Mouse (Mus musculus) kidney, postnatal 0 days (tissue): ENCODE results near the gene Mkrn2os. TPM values are rescaled to one million over a fixed set of nuclear protein-coding genes. Genes with fewer than 3 reads are reported as not detected.

Source experiments
- ATAC-seq: fragments of 200-750 bp; cut with Nextera tagmentation; replicated peaks from 2 replicates; pipeline ENCODE4 v1.8.0; 2017; ENCODE audit warnings: low read depth, moderate number of reproducible peaks, moderate TSS enrichment, moderate library complexity; ENCODE audit not compliant: low FRiP score
- DNase-seq: peaks from one replicate; pipeline ENCODE4 v3.0.0-alpha.2; 2016; ENCODE audit warnings: low spot score
- H3K27ac ChIP-seq: fragments of 300-500 bp; sonication (generic); 2 replicates; pipeline ENCODE4 v1.5.1; 2014; ENCODE audit warnings: mild to moderate bottlenecking
- H3K27me3 ChIP-seq: fragments of 300-500 bp; sonication (generic); 2 replicates; pipeline ENCODE4 v1.6.1; 2014; ENCODE audit warnings: low read length, mixed read lengths; ENCODE audit not compliant: insufficient read depth
- H3K36me3 ChIP-seq: fragments of 300-500 bp; sonication (generic); 2 replicates; pipeline ENCODE4 v1.6.1; 2014; ENCODE audit warnings: low read length, mixed read lengths; ENCODE audit not compliant: insufficient read depth
- H3K4me1 ChIP-seq: fragments of 300-500 bp; sonication (generic); replicated peaks from 2 replicates; pipeline ENCODE4 v1.6.1; 2014; ENCODE audit warnings: antibody characterized with exemption, low read length, mixed read lengths; ENCODE audit not compliant: insufficient read depth
- H3K4me2 ChIP-seq: fragments of 300-500 bp; sonication (generic); 2 replicates; pipeline ENCODE4 v1.6.1; 2014; ENCODE audit warnings: mild to moderate bottlenecking, low read length, moderate library complexity, mixed read lengths
- H3K4me3 ChIP-seq: fragments of 300-500 bp; sonication (generic); replicated peaks from 2 replicates; pipeline ENCODE4 v1.5.1; 2014; ENCODE audit warnings: low read depth, low read length
- H3K9ac ChIP-seq: fragments of 300-500 bp; sonication (generic); 2 replicates; pipeline ENCODE4 v1.6.1; 2014; ENCODE audit warnings: low read depth, low read length
- H3K9me3 ChIP-seq: fragments of 300-500 bp; sonication (generic); replicated peaks from 2 replicates; pipeline ENCODE4 v1.6.1; 2016; ENCODE audit warnings: low read length, inconsistent platforms, mixed read lengths
- CTCF ChIP-seq: IDR thresholded peaks from 2 replicates; pipeline ENCODE4 v1.5.1; 2016; ENCODE audit warnings: antibody characterized with exemption, low read depth, mild to moderate bottlenecking, moderate library complexity
- WGBS: fragments of 180-500 bp; shearing (Covaris S2); extraction: QIAGEN DNeasy Blood & Tissue Kit; methylation state at CpG from one replicate; pipeline ENCODE4 v1.1.7; 2014; 5-methylcytosine and 5-hydroxymethylcytosine counted together
- polyA plus RNA-seq: library from polyadenylated mRNA; unstranded; fragments of >200 nt; fragmentation: Nextera tagmentation; extraction: Ambion mirVana; gene quantifications from 2 replicates; pipeline ENCODE4 v1.2.1, GENCODE M21; 2015

Gene Mkrn2os
- polyA plus RNA-seq, 1 experiment from 2014 or later, result 8.3 TPM

- 80% methylated on average over 3 of the region's 3 CpGs for WGBS
- Histone ChIP-seq H3K9ac (no peak overlapping the region), H3K27ac (no peak overlapping the region), H3K4me3 (no peak overlapping the region), H3K4me1 (no peaks in the 10 kb centered on the region), H3K9me3 (no peaks in the 10 kb centered on the region), H3K36me3 (peaks cover 71% of the 10 kb centered on the region), H3K27me3 (no peaks in the 10 kb centered on the region), H3K4me2 (no peak overlapping the region)
- TF ChIP-seq CTCF, result no peak; the same call in 1 of the 2 replicates
- DNase-seq, result no peak
- no peak for ATAC-seq
Observed at GRCm38 (mm10) chr6:115615983-115616382, 23.6 kb upstream of the Mkrn2os start.

DNA sequence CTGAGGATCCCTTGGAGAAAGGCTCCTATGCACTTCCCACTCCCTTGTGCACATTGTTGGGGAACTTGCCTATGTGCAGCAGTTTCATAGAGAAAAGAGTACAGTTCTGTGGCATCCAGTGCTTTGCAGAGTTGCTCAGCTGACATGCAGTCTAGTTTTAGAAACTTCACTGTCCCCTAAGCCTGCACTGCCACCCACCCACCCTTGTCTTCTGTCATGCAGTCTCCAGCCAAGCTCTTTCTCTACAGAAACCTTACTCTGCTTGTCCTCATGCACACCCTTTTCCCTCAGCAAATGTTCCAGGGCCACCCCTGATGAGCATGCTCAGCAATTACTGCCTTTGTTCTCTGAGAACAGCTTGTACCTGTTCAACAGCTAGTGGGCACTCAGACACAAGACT lies 21.4 kb upstream of the Mkrn2os start:
- Histone ChIP-seq H3K4me3 (no peak overlapping the region), H3K9me3 (no peaks in the 10 kb centered on the region), H3K36me3 (peaks cover 62% of the 10 kb centered on the region), H3K27ac (no peak overlapping the region), H3K4me1 (no peaks in the 10 kb centered on the region), H3K27me3 (no peaks in the 10 kb centered on the region), H3K4me2 (no peak overlapping the region), H3K9ac (no peak overlapping the region)
- ATAC-seq (no peak), DNase-seq (no peak)
- no peak for TF ChIP-seq CTCF

DNA sequence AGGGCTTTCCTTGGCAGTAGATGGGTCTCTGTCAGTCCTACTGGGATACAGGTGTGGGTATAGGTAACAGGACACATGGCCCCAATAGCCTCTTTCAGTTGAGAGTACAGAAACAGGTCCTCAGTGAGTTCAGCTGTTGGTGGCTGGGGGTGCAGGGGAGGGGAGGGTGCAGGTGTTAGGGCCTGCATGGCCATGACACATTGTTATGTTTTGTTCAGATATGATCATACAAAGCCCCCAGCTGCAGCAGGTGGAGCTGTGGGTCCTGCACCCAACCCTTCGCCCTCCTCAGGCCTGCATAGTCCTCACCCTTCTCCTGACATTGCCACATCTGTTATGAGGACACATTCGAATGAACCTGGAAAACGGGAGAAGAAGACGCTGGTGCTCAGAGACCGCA lies 17.9 kb upstream of the Mkrn2os start:
- Histone ChIP-seq H3K4me3 (no peak overlapping the region), H3K36me3 (peaks cover 35% of the 10 kb centered on the region), H3K4me2 (no peak overlapping the region), H3K27ac (no peak overlapping the region), H3K4me1 (no peaks in the 10 kb centered on the region), H3K27me3 (no peaks in the 10 kb centered on the region), H3K9me3 (no peaks in the 10 kb centered on the region), H3K9ac (no peak overlapping the region)
- TF ChIP-seq CTCF, result no peak
- no peak for ATAC-seq
- WGBS, result 99% methylated on average over 5 of the region's 5 CpGs
- DNase-seq, result no peak

DNA sequence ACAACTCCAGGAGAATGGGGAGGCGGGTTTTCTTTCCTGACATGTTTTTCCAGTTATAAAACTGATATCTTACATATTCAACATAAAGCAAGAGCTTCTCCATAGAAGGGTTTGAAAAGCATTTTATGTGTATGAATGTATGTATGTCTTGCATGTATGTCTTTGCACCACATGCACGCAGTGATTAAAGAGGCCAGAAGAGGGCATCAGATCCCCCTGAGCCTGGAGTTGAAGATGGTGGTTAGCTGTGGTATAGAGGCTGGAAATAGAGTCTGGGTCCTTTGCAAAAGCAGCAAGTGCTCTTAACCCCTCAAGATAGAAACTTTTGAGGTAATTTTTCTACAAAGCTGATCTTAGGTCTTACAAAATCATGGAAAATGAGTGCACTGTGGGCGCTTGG lies 16.7 kb upstream of the Mkrn2os start:
- ATAC-seq (no peak), DNase-seq (peak; percentile 39)
- TF ChIP-seq CTCF, result peak; percentile 73
- Histone ChIP-seq H3K4me1 (no peaks in the 10 kb centered on the region), H3K9me3 (no peaks in the 10 kb centered on the region), H3K4me3 (no peak overlapping the region), H3K36me3 (peaks cover 29% of the 10 kb centered on the region), H3K4me2 (no peak overlapping the region), H3K27ac (no peak overlapping the region), H3K27me3 (no peaks in the 10 kb centered on the region), H3K9ac (no peak overlapping the region)
- 72% methylated on average over 3 of the region's 3 CpGs for WGBS

GRCm38 (mm10) chr6:115607429-115607828 lies 15.1 kb upstream of the Mkrn2os start:
- 76% methylated on average over 4 of the region's 4 CpGs for whole genome bisulfite sequencing
- DNase-seq (no peak), ATAC-seq (no peak)
- H3K4me3 ChIP-seq, result no peak overlapping the region
- H3K4me1 ChIP-seq, result no peaks in the 10 kb centered on the region
- H3K9ac ChIP-seq, result no peak overlapping the region
- H3K4me2 ChIP-seq, result no peak overlapping the region
- no peak overlapping the region for H3K27ac ChIP-seq
- peaks cover 20% of the 10 kb centered on the region; the same call in 1 of the 2 replicates for H3K36me3 ChIP-seq
- TF ChIP-seq CTCF, result no peak
- H3K27me3 ChIP-seq, result no peaks in the 10 kb centered on the region
- no peaks in the 10 kb centered on the region for H3K9me3 ChIP-seq

- Histone ChIP-seq H3K9me3 (no peaks in the 10 kb centered on the region), H3K4me3 (no peak overlapping the region), H3K4me2 (no peak overlapping the region), H3K27ac (no peak overlapping the region), H3K9ac (no peak overlapping the region), H3K27me3 (no peaks in the 10 kb centered on the region), H3K4me1 (no peaks in the 10 kb centered on the region), H3K36me3 (peaks cover 11% of the 10 kb centered on the region; the same call in 1 of the 2 replicates)
- DNase-seq, result no peak
- ATAC-seq, result no peak
- 77% methylated on average over 1 of the region's 1 CpGs for WGBS
- TF ChIP-seq CTCF, result no peak
Observed at GRCm38 (mm10) chr6:115606461-115606860, 14.1 kb upstream of the Mkrn2os start.

- WGBS, result under 1% methylated on average over 61 of the region's 61 CpGs
Observed at GRCm38 (mm10) chr6:115601715-115602523, 9.5 kb upstream of the Mkrn2os start, which contains the start of gene Mkrn2. Mkrn2 (plus strand) TSS chr6:115601902.

More at GRCm38 (mm10) chr6:115601715-115602523, 9.5 kb upstream of the Mkrn2os start, which contains the start of gene Mkrn2:
- Histone ChIP-seq H3K9ac (peak within 1 kb of the TSS; percentile 87), H3K27ac (peak within 1 kb of the TSS; percentile 82), H3K4me1 (no peaks in the 10 kb centered on the region), H3K9me3 (no peaks in the 10 kb centered on the region), H3K4me2 (peak within 1 kb of the TSS; percentile 56), H3K27me3 (no peaks in the 10 kb centered on the region), H3K36me3 (no peaks in the 10 kb centered on the region), H3K4me3 (peak within 1 kb of the TSS; percentile 95)
- TF ChIP-seq CTCF, result no peak
- ATAC-seq, result peak; percentile 95
- peak; percentile 83 for DNase-seq
